Mouse (Mus musculus): ENCODE results near the gene Nefh.

The Nefh gene

DNA sequence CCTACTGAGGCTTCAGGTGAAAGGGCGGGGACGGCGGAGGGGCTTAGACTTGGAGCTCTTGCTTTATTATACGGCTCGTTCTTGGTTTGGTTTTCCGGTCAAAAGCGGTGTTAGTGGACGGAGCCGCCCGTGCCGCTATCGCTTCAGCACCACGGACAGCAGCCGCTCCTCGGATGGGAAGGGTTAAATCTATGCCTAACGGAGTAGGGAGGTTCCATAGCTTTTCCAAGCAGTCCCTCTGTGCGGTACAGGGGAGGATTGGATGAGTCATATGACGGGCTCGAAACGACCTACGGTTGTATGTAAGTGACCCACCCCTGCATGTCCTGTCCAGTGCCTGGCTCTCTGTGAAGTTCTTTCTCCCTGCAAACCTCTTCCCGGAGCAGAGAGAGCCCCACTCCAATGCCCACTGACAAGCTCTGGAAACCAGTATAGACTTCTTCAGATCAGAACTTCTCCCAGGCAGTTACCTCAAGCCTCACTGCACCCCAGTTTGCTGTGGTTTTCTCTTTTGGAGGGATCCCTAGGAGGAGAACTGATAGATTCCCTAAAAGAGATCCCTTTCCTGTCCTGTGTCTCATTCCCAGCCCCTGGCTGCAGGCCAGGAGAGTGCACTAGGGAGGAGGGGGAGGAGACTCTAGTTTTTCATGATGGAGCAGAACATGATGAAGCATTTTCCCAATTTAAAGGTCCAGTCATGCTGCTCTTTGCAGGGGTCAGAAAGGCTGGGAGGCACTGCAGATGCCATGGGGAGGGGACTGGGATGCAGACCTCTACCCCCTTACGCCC is 1.6 kb upstream of the Nefh start:
- peak; percentile 8 to 10 for DNase-seq

DNA sequence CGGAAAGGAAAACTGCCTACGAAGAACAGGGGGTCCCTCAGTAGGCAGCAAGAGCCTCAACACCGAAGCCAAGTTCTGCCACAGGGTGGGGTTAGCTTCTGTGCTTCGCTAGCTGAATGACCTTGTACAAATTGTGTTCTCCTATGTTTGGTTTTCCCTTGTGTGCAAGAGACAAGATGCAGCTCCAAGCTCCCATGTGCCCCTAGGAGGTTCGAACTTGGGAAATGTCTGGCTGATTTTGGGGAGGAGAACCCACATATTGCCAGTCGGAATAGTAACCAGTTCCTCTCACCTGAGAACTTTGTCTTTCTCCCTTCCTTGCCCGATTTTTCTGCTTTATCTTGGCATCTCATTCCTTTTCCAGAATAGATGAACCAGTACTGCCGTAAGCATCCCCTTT is 928 bp upstream of the Nefh start:
- DNase-seq: no peak

DNA sequence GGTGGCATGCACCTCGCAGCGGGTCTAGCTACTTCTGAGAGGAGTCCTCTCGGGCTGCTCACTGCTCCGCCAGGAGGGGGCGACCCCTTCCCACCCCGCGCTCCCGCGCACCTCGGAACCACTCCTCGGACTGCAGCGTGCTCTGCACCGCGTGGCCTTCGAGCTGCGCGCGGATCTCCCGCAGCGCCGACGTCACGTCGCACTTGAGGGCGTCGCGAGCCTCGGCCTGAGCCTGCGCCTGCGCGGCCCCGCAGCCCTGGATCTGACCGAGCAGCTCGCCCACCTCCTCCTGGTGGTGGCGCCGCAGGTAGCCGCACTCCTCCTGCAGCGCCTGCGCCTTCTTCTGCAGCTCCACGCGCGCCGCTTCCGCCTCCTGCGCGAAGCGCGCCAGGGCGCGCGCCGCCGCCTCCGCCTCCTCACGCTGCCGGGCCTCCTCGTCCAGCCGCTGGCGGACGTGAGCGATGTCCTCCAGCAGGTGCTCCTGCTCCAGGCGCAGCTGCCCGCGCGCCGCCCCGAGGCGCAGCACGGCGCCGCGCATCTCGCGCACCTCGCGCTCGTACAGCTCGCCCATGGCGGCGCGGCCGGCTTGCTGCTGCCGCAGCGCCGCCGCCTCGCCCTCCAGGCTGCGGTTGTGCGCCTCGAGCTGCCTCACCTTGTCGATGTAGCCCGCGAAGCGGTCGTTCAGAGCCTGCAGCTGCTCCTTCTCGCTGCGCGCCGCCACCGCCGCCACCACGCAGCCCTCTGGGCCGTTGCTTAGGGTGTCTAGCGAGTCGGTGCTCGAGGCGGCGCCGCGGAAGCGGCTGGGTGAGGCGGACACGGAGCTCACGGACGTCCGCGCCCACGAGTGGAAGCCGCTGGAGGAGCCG is 684 bp downstream of the Nefh start:
- DNase-seq: peak; percentile 34 to 45

DNA sequence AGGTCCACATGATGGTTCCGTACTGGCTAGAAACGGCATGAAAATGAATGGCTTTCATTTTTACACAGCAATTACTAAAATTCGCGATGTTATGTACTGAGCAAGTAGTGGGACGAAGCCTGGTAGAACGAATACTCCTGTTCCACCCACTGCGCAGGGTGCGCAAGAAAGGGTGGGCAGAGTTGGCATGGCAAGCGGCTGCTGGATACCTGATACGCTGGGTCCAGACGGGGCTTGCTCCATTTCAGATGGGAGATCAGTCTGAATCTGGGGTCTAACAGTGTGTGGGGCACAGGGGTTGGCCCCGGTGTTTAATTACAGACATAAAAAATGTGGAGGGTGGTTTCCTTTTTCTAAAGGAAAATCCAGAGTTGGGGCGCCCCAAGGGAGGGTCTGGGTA is 1.3 kb downstream of the Nefh start:
- no peak for DNase-seq

DNA sequence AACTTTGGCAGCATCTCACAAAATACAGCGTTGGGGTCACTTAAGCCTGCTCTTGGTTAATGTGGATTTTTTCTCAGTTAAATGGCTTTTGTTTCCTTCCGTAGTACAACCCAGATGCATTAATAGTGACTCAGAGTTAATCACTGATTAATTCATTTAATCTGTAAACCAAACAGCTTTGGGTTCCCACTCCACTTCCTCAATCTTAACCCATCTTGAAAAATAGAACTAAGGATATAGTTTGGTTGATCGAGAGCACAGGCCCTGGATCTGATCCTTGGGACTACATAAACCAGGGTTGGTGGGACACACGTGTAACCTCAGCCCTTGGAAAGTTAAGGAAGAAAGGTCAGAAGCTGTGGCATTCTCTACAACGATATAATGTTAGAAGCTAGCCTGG is 11.6 kb downstream of the Nefh start:
- no peak for DNase-seq

DNA sequence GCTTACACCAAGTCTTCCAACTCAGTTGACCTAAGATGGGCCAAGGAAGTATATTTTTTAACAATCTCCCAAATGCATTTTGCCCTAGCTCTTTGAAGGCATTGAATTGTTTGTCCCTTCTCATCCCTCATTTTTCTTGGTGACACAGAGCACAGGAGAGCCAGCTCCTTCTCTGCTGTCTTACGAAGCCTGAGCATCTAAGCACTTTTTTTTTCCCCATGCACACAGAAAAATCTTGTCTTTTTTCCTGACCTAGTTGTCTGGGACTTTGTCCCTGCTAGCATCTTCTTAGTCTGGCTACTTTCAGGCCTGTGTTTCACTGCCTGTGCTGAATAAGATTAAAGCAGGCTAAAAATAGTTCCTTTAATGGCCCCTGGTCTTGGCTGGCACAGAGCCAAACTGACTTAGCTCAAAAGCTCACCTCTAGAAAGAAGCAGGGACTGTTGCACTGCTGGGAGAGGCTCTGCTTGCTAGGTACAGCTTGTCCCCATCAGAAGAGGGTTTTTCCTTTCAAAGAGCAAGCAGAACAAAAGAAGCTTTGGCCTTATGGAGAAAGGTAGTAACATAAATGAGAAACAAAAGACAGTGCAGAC is 16.8 kb downstream of the Nefh start:
- peak; percentile 18 to 21 for DNase-seq

DNA sequence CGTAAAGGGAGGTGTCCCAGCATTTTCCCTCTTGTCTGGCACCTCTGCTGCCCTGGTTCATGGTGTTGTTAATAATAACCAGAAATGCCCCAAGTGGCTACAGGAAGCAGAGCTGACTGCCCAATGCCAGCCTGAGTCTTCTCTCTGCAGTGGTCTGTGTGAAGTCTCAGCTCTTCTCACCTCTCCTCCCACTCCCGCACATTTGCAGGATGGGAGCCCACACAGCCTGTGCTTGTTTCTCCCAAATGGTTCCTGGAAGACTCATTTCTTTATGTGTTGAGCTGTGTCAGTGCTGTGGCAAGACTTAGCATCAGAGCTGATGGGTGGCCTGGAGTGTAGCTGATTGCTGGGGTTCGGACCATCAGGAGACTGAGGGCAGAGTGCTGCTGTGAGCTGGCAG is 20.6 kb downstream of the Nefh start:
- no peak for DNase-seq

DNA sequence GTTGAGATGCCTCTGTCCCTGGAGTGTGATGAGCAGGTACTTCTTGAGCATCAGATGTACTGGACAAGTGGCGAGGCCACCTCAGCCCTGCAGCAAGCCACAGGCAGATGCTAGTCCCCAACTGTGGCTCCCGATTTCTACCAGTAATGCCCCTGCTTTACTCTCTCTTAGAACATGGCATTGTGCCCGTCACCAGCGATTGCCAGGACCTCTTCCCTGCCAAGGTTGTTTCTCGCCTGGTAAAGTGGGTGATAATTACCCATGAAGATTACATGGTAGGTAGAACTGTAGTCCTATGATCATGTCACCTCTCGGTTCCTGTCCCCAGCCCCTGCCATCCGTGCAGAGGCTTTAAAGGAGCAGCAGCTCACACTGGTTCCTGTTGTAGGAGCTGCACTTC is 26.1 kb downstream of the Nefh start:
- DNase-seq: no peak

DNA sequence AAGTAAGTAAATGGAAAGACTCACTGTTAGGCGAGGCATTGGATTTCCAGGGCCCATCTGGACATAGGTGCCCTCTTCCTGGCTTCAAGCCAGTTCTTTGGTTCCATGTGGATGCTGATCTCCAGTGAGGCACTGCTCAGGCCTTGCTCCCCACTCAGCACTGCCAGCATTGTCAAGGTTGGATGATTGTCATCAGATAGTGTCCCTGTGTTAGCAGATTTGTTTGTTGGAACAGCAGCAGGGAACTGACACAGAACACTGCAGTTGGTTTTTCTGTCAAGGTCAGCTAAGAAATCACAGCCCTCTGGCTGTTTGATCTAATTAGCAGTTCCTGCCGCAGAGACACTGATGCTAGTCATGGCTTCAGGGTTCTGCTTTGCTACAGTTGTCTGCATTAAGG is 26.6 kb downstream of the Nefh start:
- no peak for DNase-seq

DNA sequence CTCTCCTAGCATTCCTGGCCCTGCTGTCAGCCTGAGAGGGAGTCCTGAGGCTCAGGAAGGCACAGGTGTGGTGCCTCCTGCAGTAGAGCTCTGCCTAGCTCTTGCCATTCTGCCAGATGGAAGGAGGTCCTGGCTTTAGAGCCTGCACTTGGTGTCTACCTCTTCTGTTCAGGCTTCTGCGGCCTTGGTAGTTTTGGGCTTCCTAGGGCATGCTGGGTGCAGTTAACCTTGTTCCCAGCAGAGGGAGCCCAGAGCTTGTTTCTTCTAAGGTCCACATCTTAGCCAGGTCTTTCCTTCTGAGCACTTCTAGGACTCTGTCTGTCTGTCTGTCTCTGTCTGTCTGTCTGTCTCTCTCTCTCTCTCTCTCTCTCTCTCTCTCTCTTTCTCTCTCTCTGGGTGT is 31.8 kb downstream of the Nefh start:
- DNase-seq: peak; percentile 16 to 45

DNA sequence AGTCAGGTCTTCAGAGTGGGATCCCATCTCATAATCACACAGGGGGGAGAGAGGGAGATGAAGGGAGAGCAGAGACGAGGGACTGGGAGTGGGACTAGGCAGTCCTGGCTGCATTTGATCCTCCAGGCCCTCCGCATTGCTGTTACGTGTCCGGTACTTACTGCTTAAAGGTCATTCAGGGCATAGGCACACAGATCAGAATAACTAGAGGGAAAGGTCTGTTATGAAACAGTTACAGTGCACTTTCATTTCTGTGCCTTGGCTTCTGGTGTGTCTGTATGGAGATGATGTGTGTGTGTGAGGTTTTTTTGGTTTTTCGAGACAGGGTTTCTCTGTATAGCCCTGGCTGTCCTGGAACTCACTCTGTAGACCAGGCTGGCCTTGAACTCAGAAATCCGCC is 41.6 kb downstream of the Nefh start:
- DNase-seq: no peak

DNA sequence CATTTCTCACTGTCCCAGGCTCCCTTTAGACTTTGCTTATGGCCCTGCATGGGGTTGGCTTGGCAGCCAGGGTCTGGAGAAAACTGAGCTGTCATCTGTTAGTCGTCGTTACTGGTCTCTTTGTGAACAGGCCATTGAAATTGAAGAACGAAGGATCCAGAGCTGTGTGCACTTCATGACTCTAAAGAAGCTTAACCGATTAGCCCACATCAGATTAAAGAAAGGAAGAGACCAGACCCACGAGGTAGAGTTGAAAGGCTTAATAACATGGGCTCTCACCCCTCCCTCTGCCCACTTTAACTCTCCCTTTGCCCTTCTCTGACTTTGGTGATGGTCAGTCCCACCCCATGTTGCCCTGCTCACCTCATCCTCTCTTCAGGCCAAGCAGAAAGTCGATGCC is 45.9 kb downstream of the Nefh start:
- no peak for DNase-seq

DNA sequence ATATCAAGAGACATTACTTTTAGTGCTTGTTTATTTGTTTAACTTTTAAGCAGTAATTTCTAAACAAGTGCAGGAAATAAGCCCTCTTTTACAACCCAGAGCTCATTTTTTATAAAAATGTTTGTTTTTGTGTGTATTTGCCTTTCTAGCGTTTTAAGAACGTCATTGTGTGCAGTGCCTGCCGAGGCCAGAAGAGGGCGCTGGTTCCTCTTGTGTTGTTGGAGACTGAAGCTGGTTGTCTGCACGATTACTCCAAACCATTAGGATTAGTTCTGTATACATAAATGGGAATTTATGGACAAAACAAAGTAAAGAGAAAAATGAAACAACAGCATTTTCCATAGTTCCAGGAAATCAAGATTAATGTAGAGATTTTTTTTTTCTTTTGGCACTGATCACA is 47.4 kb downstream of the Nefh start:
- no peak for DNase-seq

DNA sequence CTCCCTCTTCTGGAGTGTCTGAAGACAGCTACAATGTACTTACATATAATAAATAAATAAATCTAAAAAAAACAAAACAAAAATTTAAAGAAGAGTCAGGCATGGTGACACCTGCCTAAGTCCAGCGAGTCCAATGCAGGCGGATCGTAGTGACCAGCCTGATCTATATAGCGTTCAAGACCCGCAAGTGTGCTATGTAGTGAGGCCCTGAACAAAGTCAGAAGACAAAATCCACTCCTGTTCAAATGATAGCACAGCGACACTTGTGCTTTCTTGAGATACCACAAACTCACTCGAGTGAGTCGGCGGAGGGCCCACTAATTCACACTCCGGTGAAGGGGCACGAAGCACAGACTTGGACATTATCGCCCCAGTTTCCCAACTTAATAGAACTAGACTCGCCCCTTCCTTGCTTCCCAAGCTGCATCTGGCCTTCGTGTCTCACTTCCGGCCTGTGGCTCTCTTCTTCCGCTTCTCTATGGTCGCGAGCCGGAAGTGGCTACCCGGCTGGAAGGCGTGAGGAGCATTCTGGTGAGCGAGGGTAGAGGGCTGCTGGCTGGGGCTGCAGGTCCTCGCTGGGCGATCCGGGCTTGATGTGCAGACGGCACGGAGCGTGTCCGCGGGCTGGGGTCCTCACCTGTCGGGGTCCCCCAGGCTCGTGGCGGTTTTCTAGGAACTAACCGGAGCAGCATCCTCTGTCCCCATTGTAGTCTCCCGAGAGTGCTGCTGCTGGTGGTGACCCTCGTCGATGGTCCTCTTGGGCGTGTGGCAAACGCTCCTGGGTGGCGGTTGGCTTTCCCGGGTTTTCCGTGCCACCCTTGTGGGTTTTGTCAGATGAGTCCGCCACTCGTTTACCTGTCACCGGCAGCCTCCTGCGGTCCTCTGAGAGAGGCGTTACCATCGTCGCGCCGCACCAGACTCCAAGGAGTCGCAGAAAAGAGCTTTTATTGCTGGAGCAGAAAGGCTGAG is 52.7 kb downstream of the Nefh start, which contains the start of gene Thoc5:
TSS of gene Thoc5 (plus strand) at position 473 of the 969 bp plus-strand sequence.
- DNase-seq: peak; percentile 81 to 85

Measured in lung, adult 18-20 months (tissue).